Mouse (Mus musculus): ENCODE results near the gene Fam170b.

Gene Fam170b

DNA sequence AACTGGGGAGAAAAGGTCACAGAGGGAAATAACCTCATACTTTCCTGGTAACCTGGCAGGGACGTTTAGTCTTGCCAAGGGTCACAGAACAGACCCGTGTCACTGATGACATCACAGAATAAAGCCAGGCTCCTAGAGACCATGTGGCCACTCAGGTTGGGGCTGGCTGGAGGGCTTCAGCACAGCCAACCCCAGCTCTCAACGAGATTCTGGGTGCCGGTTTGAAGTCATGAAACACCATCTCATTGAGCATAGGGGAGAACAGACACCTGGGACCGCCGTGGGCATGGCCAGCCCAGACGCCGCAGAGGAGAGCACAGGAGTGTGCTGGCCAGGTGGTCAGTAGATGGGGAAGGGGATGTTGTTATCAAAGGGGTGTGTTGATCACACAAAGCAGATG is at the start of gene Fam170b:
Fam170b (plus strand) TSS at position 116 of the 400 bp plus-strand sequence.
- DNase-seq (ENCODE audit: low spot score in 2 of 2): no peak

DNA sequence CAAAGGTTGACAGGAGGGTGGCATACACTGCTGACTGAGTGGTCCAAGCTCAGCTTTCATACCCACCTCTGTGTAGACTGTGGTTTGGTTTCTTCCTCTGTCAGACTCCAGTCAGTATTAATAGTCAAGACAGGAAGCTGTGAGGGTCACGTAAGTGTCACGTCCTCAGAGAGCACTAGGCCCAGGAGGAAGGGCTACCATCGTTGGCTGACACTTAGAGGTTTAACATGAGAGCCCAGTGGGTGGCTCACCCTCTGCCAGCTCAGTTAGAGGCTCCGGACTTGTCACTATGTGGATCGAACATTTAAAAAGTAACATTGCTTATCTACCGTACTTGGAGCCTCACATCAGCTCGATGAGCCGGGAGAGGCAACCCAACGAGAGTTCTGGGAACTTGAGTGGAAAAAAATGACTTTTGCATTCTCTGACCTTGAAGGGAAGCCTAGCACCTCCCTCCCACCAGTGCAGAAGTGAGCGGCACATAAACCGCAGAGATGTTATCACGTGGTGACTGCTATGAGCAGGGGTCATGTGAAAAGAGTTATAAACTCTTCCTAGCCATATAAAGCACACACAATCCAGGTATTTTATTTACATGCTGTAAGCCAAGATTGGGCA is 49.5 kb upstream of the Fam170b start:
- peak; percentile 44 to 63 for DNase-seq (ENCODE audit: low spot score in 2 of 2)

DNA sequence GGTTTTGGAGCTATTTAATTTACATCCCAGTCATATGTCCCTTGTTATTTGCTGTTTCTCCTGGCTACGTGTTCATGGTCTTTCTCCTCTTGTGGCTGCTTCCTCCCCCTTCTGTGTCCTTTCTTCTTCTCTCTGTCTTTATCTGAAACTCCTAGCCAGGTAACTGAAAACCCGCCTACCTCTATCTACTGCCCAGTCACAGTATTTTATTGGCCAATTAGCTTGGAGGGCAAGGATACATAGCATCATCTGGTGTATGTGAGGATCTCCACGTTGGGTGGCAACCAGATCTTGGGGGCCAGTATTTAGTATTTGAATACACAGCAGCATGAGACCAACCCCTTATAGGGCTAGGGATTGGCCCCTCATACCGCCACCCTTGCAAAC is 49.0 kb upstream of the Fam170b start:
- no peak for DNase-seq (ENCODE audit: low spot score in 2 of 2)

DNA sequence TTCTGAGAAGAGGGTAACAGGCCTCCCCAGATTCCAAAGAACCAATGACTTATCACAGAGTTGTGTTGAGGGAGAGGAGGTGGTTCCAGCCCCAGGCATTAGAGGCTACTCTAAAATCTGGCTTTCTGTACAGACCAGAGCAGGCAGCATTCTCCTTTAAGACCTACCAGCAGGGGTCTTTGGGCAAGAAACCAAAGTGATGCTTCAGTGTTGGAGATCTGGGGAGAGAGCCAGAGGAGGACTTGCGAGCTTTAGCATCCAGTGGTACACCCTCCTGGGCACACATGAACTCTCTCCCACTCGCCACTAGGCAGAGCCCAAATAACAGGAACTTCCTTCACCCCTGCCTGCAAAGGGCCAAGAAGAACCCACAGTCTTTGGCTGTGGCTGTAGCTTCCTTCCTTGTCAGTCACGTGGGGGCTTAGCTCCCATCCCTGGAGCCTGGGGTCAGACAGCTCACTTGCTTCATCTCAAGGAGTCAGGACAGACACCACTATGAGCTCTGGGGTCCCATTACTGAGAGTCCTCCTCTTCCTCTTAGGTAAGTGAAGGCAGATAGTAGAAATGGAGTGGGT is 48.1 kb upstream of the Fam170b start, which contains the start of gene Tmem273:
Tmem273 (plus strand) TSS at position 408 of the 575 bp plus-strand sequence.
- DNase-seq (ENCODE audit: low spot score in 2 of 2): no peak

DNA sequence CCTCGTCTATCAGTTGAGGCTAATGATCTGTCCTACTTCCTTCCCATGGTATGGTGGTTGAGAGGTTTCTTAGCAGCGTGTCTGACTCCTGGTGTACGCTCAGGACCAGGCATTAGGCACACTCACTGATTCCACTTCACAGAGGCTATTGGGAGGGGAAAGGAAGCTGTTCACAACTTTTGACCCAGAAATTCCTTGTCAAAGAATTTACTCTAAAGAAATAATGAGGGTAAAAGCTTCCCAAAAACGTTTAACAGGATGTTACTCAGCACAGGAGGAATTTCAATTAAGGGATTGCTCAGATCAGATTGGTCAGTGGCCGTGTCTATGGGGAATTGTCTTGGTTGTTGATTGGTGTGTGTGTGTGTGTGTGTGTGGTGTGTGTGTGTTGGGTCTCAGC is 46.1 kb upstream of the Fam170b start:
- DNase-seq (ENCODE audit: low spot score in 2 of 2): no peak

DNA sequence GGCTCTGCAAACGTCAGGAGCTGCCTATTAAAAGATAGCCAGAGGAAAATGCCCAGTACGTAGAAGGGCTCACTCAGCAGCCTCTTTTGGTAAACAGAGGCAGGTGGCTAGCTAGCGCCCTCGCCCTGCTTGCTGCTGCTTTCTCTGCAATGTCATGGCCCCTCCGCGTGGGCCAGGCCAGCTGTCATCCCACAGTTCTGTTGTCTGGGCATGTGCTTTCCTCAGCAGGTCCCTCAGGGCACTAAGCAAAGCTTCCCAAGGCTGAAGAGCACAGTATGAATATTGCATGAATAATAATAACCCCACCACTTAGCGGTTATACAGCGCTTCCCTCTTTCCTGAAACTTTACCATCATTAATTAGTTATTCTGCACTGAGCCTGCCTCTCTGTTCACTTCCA is 37.4 kb upstream of the Fam170b start:
- DNase-seq (ENCODE audit: low spot score in 2 of 2): no peak

DNA sequence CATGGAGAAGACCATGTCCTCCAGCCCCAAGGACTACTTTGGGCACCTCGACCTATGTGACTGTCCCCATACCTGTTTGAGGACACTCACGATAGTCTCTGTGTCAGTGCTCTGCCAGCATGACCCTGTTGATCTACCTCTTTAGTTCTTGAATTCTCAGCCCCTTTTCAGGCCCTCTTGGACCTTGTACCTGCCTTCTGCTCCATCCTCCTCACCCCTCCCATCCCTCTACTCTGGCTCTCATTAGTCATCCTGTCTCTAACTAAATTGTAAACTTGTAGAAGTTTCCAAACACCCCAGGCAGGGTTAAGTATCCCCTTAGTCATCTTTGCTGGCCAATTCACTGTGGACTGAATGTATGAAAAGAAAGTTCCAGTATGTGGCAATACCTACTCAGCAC is 36.0 kb upstream of the Fam170b start:
- no peak for DNase-seq (ENCODE audit: low spot score in 2 of 2)

DNA sequence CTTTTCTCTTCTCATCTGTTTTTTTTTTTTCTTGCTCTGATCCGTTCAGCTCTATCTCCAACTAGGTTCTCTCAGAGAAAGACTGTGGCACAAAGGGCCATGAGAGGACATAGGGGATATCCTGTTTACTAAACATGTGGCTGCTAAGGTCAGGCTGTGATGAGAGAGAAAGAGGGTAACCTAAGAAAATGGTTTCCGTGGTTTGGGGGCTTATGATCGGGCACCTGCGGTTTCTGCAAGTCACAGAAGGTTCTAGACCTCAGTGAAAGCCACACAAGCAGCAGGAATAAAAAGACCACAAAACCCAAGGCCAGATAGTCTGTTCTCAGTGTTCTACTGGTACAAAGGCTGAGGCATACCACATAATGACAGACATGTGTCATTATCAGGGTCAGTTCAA is 35.4 kb upstream of the Fam170b start:
- peak in 1 of 2 experiments; percentile 27 for DNase-seq (ENCODE audit: low spot score in 2 of 2)

DNA sequence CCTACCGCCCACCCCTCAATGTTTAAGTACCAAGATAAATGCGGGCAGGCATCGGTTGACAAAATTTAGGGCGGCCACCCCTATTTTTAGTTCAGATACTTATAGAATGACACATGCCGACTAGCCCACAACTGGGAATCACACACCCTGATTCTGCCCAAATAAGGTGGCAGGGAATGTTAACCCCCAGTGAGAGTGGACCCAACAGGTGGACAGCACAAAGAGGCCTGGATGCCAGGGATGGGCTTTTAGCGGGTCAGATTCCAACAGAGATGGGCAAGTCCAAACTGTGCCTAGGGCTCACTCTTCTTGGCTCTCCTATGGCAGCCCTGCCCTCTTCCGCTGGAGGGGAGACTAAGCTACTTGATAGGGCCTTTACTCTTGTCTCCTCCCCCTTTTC is 33.7 kb upstream of the Fam170b start:
- DNase-seq (ENCODE audit: low spot score in 2 of 2): no peak

DNA sequence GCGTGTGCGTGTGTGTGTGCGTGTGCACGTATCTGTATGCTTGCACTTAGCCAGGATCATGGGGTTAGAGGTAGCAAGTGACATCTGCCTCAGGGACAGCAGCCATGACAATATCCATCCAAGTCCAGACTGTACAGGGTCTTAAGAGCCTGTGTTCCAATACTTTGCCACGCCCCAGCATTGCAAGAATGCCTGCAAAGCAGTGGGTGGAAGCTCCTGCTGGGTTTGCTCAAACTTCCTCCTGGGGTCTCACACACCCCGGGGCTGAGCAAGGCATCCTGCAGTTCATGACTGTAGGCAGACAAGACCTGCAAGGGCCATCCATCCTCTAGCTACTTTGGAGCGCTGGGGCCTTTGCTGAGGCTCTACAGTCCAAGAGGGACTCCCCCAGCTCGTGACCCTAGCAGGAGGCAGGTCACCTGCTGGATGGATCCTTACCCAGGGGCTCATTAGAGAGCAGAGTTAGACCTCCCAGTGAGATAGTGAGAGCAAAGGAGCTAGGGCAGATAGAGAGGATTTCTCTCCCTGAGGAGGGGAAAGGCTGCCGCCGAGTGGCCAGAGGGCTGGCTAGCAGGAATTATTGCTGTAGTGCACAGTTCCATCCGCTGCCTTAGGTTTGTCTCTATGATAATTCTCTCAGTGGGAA is 32.6 kb upstream of the Fam170b start:
- DNase-seq (ENCODE audit: low spot score in 2 of 2): no peak

DNA sequence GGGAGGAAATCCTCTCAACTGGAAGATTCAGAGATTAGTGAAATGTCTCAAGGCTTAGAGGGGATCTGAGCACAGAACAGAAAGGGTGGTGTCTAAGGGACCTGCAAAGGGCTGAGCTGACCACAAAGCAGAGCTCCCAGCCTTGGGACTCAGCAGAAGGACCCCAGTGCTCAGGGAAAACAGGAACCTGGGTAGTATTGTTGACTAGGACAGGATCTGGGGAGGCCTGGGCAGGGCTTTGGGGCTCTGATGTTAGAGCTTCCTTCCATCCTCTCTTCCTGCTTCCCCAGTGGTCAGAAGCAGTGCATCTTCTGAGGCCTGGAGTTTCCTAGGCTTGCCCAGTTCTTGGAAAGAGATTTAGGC is 32.1 kb upstream of the Fam170b start:
- no peak for DNase-seq (ENCODE audit: low spot score in 2 of 2)

DNA sequence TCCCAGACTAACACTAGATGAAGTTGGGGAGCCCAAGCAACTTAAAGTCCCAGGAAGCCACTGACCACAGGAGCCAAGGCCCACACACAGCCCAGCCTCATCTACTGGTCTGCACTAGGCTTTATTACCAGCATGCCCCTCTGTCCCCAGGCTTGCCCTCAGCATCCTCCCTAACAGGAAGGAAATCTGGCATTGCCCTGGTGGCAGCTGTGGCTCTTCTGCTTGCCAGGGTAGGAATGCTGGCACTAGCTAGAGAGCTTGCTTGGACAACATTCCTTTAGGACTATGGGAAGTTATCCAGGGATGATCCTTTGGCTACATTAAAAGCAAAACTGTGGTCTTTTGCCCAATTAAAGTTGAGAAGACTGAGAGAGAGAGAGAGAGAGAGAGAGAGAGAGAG is 23.7 kb upstream of the Fam170b start:
- no peak for DNase-seq (ENCODE audit: low spot score in 2 of 2)

DNA sequence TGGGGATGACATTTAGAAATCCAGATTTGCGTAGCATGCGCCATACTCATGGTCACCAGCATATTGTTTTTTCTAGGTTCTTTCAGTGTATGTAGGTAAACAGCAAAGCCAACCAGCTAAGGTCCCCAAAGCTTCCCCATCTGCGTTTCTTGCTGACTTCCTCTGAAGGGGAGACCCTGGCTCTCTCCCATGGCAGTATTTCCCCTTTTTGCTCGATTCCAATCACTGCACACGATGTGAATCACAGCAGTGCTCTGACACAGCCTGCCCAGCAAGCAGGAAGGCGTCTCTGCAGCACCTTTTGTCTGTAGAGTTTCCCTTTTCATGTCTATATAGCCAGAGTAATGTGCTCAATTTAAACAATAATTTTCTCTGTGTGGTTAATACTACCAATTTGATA is 21.3 kb upstream of the Fam170b start:
- no peak for DNase-seq (ENCODE audit: low spot score in 2 of 2)

DNA sequence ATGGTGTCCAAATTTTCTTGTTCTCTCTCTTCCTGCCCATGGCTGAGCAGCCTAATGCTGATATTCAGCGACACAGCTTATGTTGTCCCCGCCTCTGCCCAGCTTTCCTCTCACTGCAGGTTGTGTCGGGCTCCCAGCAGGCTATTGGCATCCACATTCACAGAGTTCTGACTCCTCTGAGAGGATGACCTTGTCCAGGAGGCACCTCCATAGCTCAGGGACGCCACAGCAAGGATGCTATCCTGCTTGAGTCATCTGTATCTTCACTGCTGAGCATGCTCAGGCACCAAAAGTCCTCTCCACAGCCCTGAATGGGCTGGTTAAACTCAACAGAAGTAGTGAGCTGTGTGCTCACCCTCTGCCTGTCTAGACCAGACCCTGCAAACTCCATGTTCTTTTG is 18.8 kb upstream of the Fam170b start:
- no peak for DNase-seq (ENCODE audit: low spot score in 2 of 2)

DNA sequence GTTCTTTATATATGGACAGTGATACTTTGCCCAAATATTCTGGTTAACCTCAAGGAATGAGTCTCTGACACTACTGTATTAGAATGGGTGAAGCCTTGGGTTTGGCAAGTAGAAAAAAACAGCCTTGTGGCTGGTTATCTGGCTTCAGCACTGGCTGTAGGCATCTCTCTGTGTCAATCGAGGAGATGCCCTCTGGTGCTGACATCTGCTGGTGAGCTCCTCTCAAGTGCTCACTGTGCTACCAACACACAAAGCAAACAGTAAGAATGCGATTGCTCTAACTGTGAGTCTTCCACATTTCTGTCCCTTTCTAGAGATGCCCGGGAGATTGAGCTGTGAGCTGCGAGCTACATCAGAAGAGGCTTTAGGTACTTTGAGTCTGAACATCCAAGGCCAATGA is 17.2 kb upstream of the Fam170b start:
- DNase-seq (ENCODE audit: low spot score in 2 of 2): no peak

DNA sequence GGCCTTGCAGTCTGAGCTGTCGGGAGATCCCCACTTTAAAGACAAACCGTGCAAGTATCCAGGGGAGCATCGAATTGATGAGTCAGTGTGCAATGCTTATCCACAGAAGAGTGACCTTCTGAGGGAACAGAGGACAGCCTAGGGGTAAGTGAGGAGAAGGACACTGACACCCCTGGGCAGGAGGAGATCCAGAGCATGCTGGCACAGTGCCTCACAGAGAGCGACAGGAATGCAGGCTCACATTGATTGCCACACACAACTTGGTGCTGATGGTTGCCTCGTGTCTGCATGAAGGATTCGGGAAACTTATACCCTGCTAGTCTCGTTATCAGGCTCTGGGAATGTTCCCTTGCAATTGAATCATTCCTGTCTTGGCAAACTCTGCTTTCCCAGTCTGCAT is 16.5 kb upstream of the Fam170b start:
- no peak for DNase-seq (ENCODE audit: low spot score in 2 of 2)

DNA sequence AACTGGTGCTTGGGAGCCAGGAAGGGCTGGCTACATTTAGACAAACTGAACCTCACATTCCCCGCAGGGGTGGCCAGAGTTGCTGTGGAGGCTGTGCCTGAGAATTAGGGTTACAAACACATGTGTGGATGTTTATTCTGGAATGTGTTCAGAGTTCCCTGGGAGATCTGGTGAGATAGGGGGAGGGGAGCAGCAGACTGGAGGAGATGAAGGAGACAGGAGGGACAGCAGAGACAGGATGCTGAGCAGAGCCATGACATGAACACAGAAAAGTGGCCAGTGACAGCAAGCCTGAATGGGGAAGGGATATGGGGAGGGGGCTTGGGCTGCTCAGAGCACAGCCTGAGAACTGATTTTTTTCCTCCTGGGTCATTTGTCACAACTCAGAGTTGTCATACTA is 14.5 kb upstream of the Fam170b start:
- DNase-seq (ENCODE audit: low spot score in 2 of 2): no peak

DNA sequence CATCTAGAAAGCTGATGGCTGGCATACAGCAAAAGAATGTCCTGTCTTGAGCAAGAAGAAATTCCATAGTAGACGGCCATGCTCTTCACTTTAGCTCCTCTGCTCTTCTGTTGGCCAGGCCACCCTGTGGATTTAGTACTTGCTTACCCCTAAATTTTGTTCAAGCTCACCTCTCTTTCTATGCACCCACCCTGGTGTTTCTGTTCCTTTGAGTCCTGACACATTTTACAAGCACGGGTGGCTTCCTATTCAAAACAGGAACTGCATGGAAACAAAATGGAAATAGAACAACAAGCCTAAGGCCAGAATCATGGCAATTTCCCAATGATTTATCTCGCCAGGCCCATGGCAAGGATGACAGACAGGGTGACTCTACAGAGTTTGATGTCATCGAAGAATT is 10.9 kb upstream of the Fam170b start:
- no peak for DNase-seq (ENCODE audit: low spot score in 2 of 2)

DNA sequence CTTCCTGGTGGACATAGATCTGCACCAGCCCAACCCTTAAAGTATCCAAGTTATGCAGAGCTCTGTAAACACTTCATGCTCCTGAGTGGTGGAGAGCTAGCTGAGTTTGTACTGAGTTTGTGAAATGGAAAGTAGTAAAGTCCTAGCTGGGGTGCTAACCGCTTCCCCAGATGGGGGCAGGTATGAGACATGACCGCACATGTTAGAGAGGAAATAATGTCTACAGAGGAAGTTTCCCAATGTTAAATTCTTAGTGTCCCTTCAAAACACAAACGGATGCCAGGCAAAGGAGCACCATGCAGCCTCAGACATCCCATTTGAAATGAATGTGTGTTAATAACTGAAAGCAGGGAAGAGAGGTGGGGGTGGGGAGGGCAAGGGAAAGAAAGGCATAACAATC is 9.9 kb upstream of the Fam170b start:
- no peak for DNase-seq (ENCODE audit: low spot score in 2 of 2)

DNA sequence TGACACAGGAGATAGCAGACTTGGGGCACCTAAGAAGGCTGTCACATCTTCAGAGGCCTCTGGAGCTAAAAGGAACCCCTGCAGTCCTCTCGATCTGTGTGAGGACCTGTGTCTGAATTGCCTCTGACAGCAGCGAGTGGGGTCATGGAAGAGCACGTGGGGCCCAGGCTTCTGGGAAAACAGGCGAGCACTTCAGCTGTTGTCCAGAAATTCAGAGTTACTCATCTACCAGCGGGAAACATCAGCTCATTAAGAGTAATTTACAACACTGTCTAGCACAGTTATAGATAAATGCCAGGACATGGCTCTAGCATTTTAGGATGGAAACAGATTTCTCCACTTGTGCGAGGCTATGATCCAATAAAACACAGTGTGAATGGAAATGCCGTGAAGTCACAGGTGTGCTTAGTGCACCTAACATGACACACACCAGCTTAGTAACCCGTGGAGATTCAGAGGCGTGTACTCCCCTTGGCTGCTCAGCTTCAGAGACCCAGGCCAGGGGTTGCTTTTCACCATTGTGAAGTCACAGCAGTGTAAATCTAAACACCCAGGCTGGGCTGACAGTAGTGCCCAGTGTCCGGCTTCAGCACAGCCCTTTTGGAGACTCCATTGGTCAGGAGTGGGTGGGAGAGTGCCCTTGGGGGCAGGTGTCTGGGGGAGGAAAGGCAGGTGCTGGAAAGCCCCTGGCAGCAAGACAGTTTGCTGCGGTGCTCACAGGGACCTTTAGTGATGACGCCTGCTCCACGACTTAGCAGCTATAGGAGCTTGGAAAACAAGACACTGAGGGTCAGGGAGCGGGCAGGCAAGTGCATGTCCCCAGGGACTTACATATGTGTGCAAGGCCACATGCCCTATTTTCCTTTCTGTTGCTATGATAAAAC is 9.3 kb upstream of the Fam170b start:
- no peak for DNase-seq (ENCODE audit: low spot score in 2 of 2)

DNA sequence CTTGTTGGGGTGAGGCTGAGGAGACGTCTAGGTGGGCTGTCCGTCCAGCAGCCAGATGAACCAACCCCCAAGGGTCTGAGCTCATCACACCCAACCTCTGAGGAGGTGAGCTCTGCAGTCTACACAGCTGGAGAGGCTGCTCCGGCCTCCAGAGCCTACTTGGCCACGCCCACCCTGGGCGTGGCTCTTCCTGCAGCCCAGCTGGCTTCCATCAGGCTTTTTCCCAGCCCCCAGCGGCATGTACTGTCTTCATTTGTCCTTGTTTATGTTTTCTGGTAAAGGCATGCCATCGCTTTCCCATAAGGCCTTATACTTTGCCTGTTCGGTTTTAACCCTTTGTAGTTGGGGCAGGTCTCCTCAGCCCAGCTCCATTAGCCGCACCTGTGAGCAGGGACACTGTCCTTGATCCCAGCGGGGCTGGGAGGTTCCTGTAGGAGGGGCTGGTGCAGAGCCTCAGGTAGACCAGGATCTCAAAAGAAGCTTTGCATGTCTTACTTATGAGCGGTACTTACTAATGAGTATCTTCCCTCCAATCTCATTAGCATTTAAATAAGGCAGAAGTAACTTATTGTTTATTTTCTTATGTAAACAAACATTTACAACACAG is 8.2 kb upstream of the Fam170b start:
- no peak for DNase-seq (ENCODE audit: low spot score in 2 of 2)

DNA sequence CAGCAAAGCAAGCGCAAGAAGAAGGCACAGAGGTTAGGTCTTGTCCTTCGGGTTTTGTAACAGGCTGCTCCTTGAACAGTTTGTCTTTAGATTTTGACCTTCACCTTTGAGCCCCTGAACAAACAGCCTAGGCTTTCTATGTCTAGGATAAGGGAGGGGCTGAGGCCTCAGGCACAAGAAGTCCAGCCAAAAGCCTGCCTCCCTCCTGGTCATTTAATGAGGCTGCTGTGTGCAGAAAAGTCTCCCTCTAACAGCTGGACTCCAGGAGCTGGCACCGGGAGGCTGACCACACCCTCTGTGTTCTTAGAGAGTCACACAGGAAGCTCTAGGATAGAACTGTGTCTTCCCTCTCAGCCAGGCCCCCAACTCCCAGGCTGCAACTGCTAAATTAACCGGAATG is 6.6 kb upstream of the Fam170b start:
- no peak for DNase-seq (ENCODE audit: low spot score in 2 of 2)
